Mouse (Mus musculus) forebrain, postnatal 0 days (tissue): ENCODE results near the gene Lyzl6. TPM values are rescaled to one million over a fixed set of nuclear protein-coding genes. Genes with fewer than 3 reads are reported as not detected.

Experiments used
- ATAC-seq: fragments of 200-750 bp; cut with Nextera tagmentation; 2 replicates; pipeline ENCODE4 v1.8.0; 2017; ENCODE audit warnings: mild to moderate bottlenecking, moderate library complexity
- DNase-seq: peaks from one replicate; pipeline ENCODE4 v3.0.0-alpha.2; 2015
- H3K27ac ChIP-seq: fragments of 300-500 bp; sonication (generic); 2 replicates; pipeline ENCODE4 v1.5.1; 2014; ENCODE audit warnings: low read depth, mild to moderate bottlenecking, antibody characterized with exemption, low read length, moderate library complexity, mixed read lengths
- H3K27me3 ChIP-seq: fragments of 300-500 bp; sonication (generic); 2 replicates; pipeline ENCODE4 v1.6.1; 2014; ENCODE audit warnings: mild to moderate bottlenecking, low read length, mixed read lengths; ENCODE audit not compliant: insufficient read depth
- H3K36me3 ChIP-seq: fragments of 300-500 bp; sonication (generic); 2 replicates; pipeline ENCODE4 v1.6.1; 2014; ENCODE audit warnings: mild to moderate bottlenecking, moderate library complexity; ENCODE audit not compliant: insufficient read depth
- H3K4me1 ChIP-seq: fragments of 300-500 bp; sonication (generic); 2 replicates; pipeline ENCODE4 v1.6.1; 2014; ENCODE audit warnings: antibody characterized with exemption; ENCODE audit not compliant: insufficient read depth
- H3K4me2 ChIP-seq: fragments of 300-500 bp; sonication (generic); 2 replicates; pipeline ENCODE4 v1.6.1; 2014; ENCODE audit warnings: low read depth, mild to moderate bottlenecking, moderate library complexity
- H3K4me3 ChIP-seq: fragments of 300-500 bp; sonication (generic); 2 replicates; pipeline ENCODE4 v1.5.1; 2014; ENCODE audit warnings: low read depth, low read length, mixed read lengths
- H3K9ac ChIP-seq: fragments of 300-500 bp; sonication (generic); 2 replicates; pipeline ENCODE4 v1.6.1; 2014; ENCODE audit warnings: mild to moderate bottlenecking
- H3K9me3 ChIP-seq: fragments of 300-500 bp; sonication (generic); 2 replicates; pipeline ENCODE4 v1.6.1; 2016; ENCODE audit warnings: low read length
- CTCF ChIP-seq: sonication (generic); IDR thresholded peaks from 2 replicates; pipeline ENCODE4 v1.5.1; 2016; ENCODE audit warnings: antibody characterized with exemption, control low read depth, low read depth
- WGBS: fragments of 180-500 bp; shearing (Covaris S2); extraction: QIAGEN DNeasy Blood & Tissue Kit; methylation state at CpG from one replicate; pipeline ENCODE4 v1.1.7; 2014; 5-methylcytosine and 5-hydroxymethylcytosine counted together
- polyA plus RNA-seq: library from polyadenylated mRNA; unstranded; fragments of >200 nt; fragmentation: Nextera tagmentation; extraction: Ambion mirVana; gene quantifications from 2 replicates; pipeline ENCODE4 v1.2.1, GENCODE M21; 2015
- total RNA-seq: library from RNA; depleted of rRNA; stranded (reverse); fragments of >200 nt; gene quantifications from 2 replicates; pipeline ENCODE4 v1.2.3, GENCODE M21; 2014; rRNA removed

Gene Lyzl6
- total and polyA plus RNA-seq, 2 experiments from 2014 or later, result not detected

- no peak for ATAC-seq
- no peak for DNase-seq
- Histone ChIP-seq H3K4me1 (no peaks in the 10 kb centered on the region), H3K4me3 (no peak within 1 kb of the TSS), H3K36me3 (no peaks in the 10 kb centered on the region), H3K9ac (no peak within 1 kb of the TSS), H3K9me3 (no peaks in the 10 kb centered on the region), H3K27ac (no peak within 1 kb of the TSS), H3K27me3 (no peaks in the 10 kb centered on the region), H3K4me2 (no peak within 1 kb of the TSS)
- TF ChIP-seq CTCF, result no peak
- WGBS, result 83% methylated on average over 9 of the region's 9 CpGs
Observed at GRCm38 (mm10) chr11:103621040-103621439, 17.6 kb downstream of the Lyzl6 start, which contains the start of gene Gm884. Gene Gm884 (minus strand): TSS chr11:103621140.

- no peak overlapping the region for H3K4me2 ChIP-seq
- 94% methylated on average over 2 of the region's 2 CpGs for WGBS
Observed at GRCm38 (mm10) chr11:103610772-103611171, 27.9 kb downstream of the Lyzl6 start.

GRCm38 (mm10) chr11:103606611-103607010 is 32.1 kb downstream of the Lyzl6 start:
- 71% methylated on average over 5 of the region's 5 CpGs for WGBS
- no peak overlapping the region for H3K27ac ChIP-seq
- DNase-seq (no peak), ATAC-seq (no peak)
- H3K36me3 ChIP-seq, result no peaks in the 10 kb centered on the region
- no peak overlapping the region for H3K4me2 ChIP-seq
- H3K4me3 ChIP-seq, result no peak overlapping the region
- H3K9ac ChIP-seq, result no peak overlapping the region
- H3K4me1 ChIP-seq, result no peaks in the 10 kb centered on the region
- no peak for TF ChIP-seq CTCF
- no peaks in the 10 kb centered on the region for H3K9me3 ChIP-seq
- H3K27me3 ChIP-seq, result no peaks in the 10 kb centered on the region

More at GRCm38 (mm10) chr11:103610772-103611171, 27.9 kb downstream of the Lyzl6 start:
- Histone ChIP-seq H3K4me1 (no peaks in the 10 kb centered on the region), H3K9ac (no peak overlapping the region), H3K4me3 (no peak overlapping the region), H3K36me3 (no peaks in the 10 kb centered on the region), H3K27ac (no peak overlapping the region), H3K9me3 (no peaks in the 10 kb centered on the region), H3K27me3 (no peaks in the 10 kb centered on the region)
- ATAC-seq, result no peak
- no peak for TF ChIP-seq CTCF
- DNase-seq, result no peak

Other genes starting within 250 kb of the Lyzl6 start
- 4.2 and 7.1 TPM in 2 replicates for gene Plekhm1, start 226.2 kb downstream of the Lyzl6 start, total RNA-seq
- 5.3 and 5.7 TPM in 2 replicates for gene Plekhm1, start 226.2 kb downstream of the Lyzl6 start, polyA plus RNA-seq
- gene Lrrc37a, start 134.3 kb downstream of the Lyzl6 start, total RNA-seq, result not detected in 2 replicates
- gene Lrrc37a, start 134.3 kb downstream of the Lyzl6 start, polyA plus RNA-seq, result not detected in 2 replicates
- not detected in 2 replicates for gene Gm884, start 17.8 kb downstream of the Lyzl6 start, total RNA-seq
- gene Gm884, start 17.8 kb downstream of the Lyzl6 start, polyA plus RNA-seq, result not detected in 2 replicates
- 44.8 and 56.6 TPM in 2 replicates for gene Rprml, start 10.7 kb upstream of the Lyzl6 start, total RNA-seq
- 65.4 and 71.1 TPM in 2 replicates for gene Rprml, start 10.7 kb upstream of the Lyzl6 start, polyA plus RNA-seq
- 91.6 and 117 TPM in 2 replicates for gene Gosr2, start 59.0 kb upstream of the Lyzl6 start, total RNA-seq
- 102 and 103 TPM in 2 replicates for gene Gosr2, start 59.0 kb upstream of the Lyzl6 start, polyA plus RNA-seq
- gene Wnt9b, start 110.9 kb upstream of the Lyzl6 start, total RNA-seq, result 0.62 TPM in 2 replicates
- gene Wnt9b, start 110.9 kb upstream of the Lyzl6 start, polyA plus RNA-seq, result 0.40 and 0.97 TPM in 2 replicates
- gene Wnt3, start 135.3 kb upstream of the Lyzl6 start, total RNA-seq, result 4.4 and 6.1 TPM in 2 replicates
- 4.1 and 8.1 TPM in 2 replicates for gene Wnt3, start 135.3 kb upstream of the Lyzl6 start, polyA plus RNA-seq